Mouse (Mus musculus): Measurements from ENCODE around the gene Padi4. TPM values are rescaled to one million over a fixed set of nuclear protein-coding genes. Genes with fewer than 3 reads are reported as not detected.

Padi4 gene
- total RNA-seq, 2 experiments from 2014 or later: 0.73 to 0.98 TPM

GRCm38 (mm10) chr4:140791071-140791470, 17.0 kb upstream of the Padi4 start:
- no peak for DNase-seq (ENCODE audit: low spot score)
- intact Hi-C loops (cut with DNase I): loop anchor here (10.0 kb wide), 1 partner anchor 244 kb away; no protein-coding TSS in a partner anchor

GRCm38 (mm10) chr4:140789983-140790382, 15.9 kb upstream of the Padi4 start:
- no peak for DNase-seq (ENCODE audit: low spot score)

GRCm38 (mm10) chr4:140788983-140789382, 14.9 kb upstream of the Padi4 start:
- intact Hi-C loops (cut with DNase I): loop anchor here (1.0 kb wide), 2 partner anchors 113 to 168 kb away; no protein-coding TSS in a partner anchor
- DNase-seq (ENCODE audit: low spot score): no peak

More at GRCm38 (mm10) chr4:140789983-140790382, 15.9 kb upstream of the Padi4 start:
- intact Hi-C loops (cut with DNase I): loop anchor here (1.0 to 10.0 kb wide), 3 partner anchors 112 to 245 kb away; no protein-coding TSS in a partner anchor

GRCm38 (mm10) chr4:140788264-140788663, 14.2 kb upstream of the Padi4 start:
- DNase-seq (ENCODE audit: low spot score): no peak
- intact Hi-C loops (cut with DNase I): no loop called here

- intact Hi-C loops (cut with DNase I): no loop called here
- peak; percentile 52 for DNase-seq (ENCODE audit: low spot score)
Measured at GRCm38 (mm10) chr4:140787414-140787813, 13.4 kb upstream of the Padi4 start.

- no peak for DNase-seq (ENCODE audit: low spot score)
- intact Hi-C loops (cut with DNase I): no loop called here
Measured at GRCm38 (mm10) chr4:140785217-140785616, 11.2 kb upstream of the Padi4 start.

- no peak for DNase-seq (ENCODE audit: low spot score)
- intact Hi-C loops (cut with DNase I): no loop called here
Measured at GRCm38 (mm10) chr4:140784292-140784945, 10.4 kb upstream of the Padi4 start.

GRCm38 (mm10) chr4:140782821-140783220, 8.8 kb upstream of the Padi4 start:
- no peak for DNase-seq (ENCODE audit: low spot score)
- intact Hi-C loops (cut with DNase I): no loop called here

- intact Hi-C loops (cut with DNase I): no loop called here
- DNase-seq (ENCODE audit: low spot score): no peak
Measured at GRCm38 (mm10) chr4:140780507-140780906, 6.5 kb upstream of the Padi4 start.

GRCm38 (mm10) chr4:140779803-140780397, 5.9 kb upstream of the Padi4 start:
- intact Hi-C loops (cut with DNase I): no loop called here
- no peak for DNase-seq (ENCODE audit: low spot score)

- intact Hi-C loops (cut with DNase I): no loop called here
- no peak for DNase-seq (ENCODE audit: low spot score)
Measured at GRCm38 (mm10) chr4:140776623-140777022, 2.6 kb upstream of the Padi4 start.

GRCm38 (mm10) chr4:140775876-140776275, 1.8 kb upstream of the Padi4 start:
- no peak for DNase-seq (ENCODE audit: low spot score)
- intact Hi-C loops (cut with DNase I): no loop called here

GRCm38 (mm10) chr4:140774893-140775292, 857 bp upstream of the Padi4 start:
- intact Hi-C loops (cut with DNase I): no loop called here
- DNase-seq (ENCODE audit: low spot score): no peak

GRCm38 (mm10) chr4:140771091-140771490, 2.9 kb downstream of the Padi4 start:
- no peak for DNase-seq (ENCODE audit: low spot score)
- intact Hi-C loops (cut with DNase I): no loop called here

GRCm38 (mm10) chr4:140770433-140770832, 3.6 kb downstream of the Padi4 start:
- intact Hi-C loops (cut with DNase I): no loop called here
- DNase-seq (ENCODE audit: low spot score): peak; percentile 46

- intact Hi-C loops (cut with DNase I): no loop called here
- DNase-seq (ENCODE audit: low spot score): no peak
Measured at GRCm38 (mm10) chr4:140768973-140769372, 5.1 kb downstream of the Padi4 start.

- intact Hi-C loops (cut with DNase I): no loop called here
- DNase-seq (ENCODE audit: low spot score): no peak
Measured at GRCm38 (mm10) chr4:140765936-140766335, 8.1 kb downstream of the Padi4 start.

- no peak for DNase-seq (ENCODE audit: low spot score)
- intact Hi-C loops (cut with DNase I): loop anchor here (1.0 kb wide), 1 partner anchor 139 kb away; no protein-coding TSS in a partner anchor
Measured at GRCm38 (mm10) chr4:140763158-140763557, 10.9 kb downstream of the Padi4 start.

GRCm38 (mm10) chr4:140761601-140762000, 12.4 kb downstream of the Padi4 start:
- no peak for DNase-seq (ENCODE audit: low spot score)
- intact Hi-C loops (cut with DNase I): no loop called here

- intact Hi-C loops (cut with DNase I): no loop called here
- DNase-seq (ENCODE audit: low spot score): no peak
Measured at GRCm38 (mm10) chr4:140755811-140756210, 18.2 kb downstream of the Padi4 start.

- intact Hi-C loops (cut with DNase I): no loop called here
- DNase-seq (ENCODE audit: low spot score): no peak
Measured at GRCm38 (mm10) chr4:140753366-140753765, 20.7 kb downstream of the Padi4 start.

Data from heart, postnatal 25 days (tissue).